Mouse (Mus musculus): ENCODE data around the gene Fam131a. TPM values are rescaled to one million over a fixed set of nuclear protein-coding genes. Genes with fewer than 3 reads are reported as not detected.

Gene Fam131a
- total and polyA plus RNA-seq, 3 experiments, result 0.67 to 1.3 (median 0.77) TPM

- Histone ChIP-seq H3K9ac (ENCODE audit: insufficient read depth, low read depth) (no peak overlapping the region), H3K4me1 (ENCODE audit: control insufficient read depth in 1 of 2, insufficient read depth in 2 of 2) (peaks cover 13 to 48% of the 10 kb centered on the region in 2 experiments), H3K27me3 (replicated peaks) (no peaks in the 10 kb centered on the region), H3K9me3 (replicated peaks; ENCODE audit: low read length) (no peaks in the 10 kb centered on the region), H3K4me2 (ENCODE audit: insufficient read depth, low read depth, poor library complexity, severe bottlenecking) (no peak overlapping the region), H3K36me3 (replicated peaks in 1 of 2; ENCODE audit: control insufficient read depth in 1 of 2, insufficient read depth in 1 of 2, low read length in 1 of 2) (peaks cover 0 to 28% of the 10 kb centered on the region in 2 experiments), H3K4me3 (replicated peaks in 1 of 3; ENCODE audit: low read depth in 2 of 3, low read length in 2 of 3, poor library complexity in 1 of 3) (no peak overlapping the region), H3K27ac (ENCODE audit: insufficient read depth, low read depth) (no peak overlapping the region), H3K79me2 (replicated peaks; ENCODE audit: control insufficient read depth, extremely low read depth, insufficient read depth, poor library complexity, severe bottlenecking) (no peaks in the 10 kb centered on the region)
- DNase-seq (ENCODE audit: extremely low read depth), result no peak
- no peak for TF ChIP-seq USF1 (IDR thresholded peaks at IDR 0.05; ENCODE audit: low read depth, low read length)
- TF ChIP-seq ZNF384 (IDR thresholded peaks at IDR 0.05; ENCODE audit: low read depth, low read length), result no peak
- no peak for TF ChIP-seq NELFE (IDR thresholded peaks at IDR 0.05; ENCODE audit: low read depth, low read length)
- no peak for TF ChIP-seq SMC3 (IDR thresholded peaks at IDR 0.05; ENCODE audit: low read depth, low read length)
- no peak for TF ChIP-seq SIN3A (IDR thresholded peaks at IDR 0.05; ENCODE audit: low read length)
- no peak for TF ChIP-seq JUND (conservative IDR thresholded peaks at IDR 0.05; ENCODE audit: low read depth, low read length)
- TF ChIP-seq USF2 (conservative IDR thresholded peaks at IDR 0.05; ENCODE audit: low read depth, low read length), result no peak
- TF ChIP-seq GABPA (IDR thresholded peaks at IDR 0.05; ENCODE audit: insufficient replicate concordance, low read depth, low read length), result no peak
- in situ Hi-C loops (cut with MboI; ENCODE audit: low pct_ligation_motif_present, low pct_unique_long_range_greater_than_20kb, low sequenced_read_pairs) (no loop called here), dilution Hi-C loops (cut with MboI; ENCODE audit: extremely low pct_ligation_motif_present, extremely low pct_unique_long_range_greater_than_20kb, low sequenced_read_pairs) (no loop called here)
Observed at GRCm38 (mm10) chr16:20699266-20699665, 6.2 kb downstream of the Fam131a start.

GRCm38 (mm10) chr16:20700036-20700435 is 7.0 kb downstream of the Fam131a start:
- no peak overlapping the region for H3K9ac ChIP-seq (ENCODE audit: insufficient read depth, low read depth)
- H3K79me2 ChIP-seq (replicated peaks; ENCODE audit: control insufficient read depth, extremely low read depth, insufficient read depth, poor library complexity, severe bottlenecking), result no peaks in the 10 kb centered on the region
- H3K4me3 ChIP-seq (replicated peaks in 1 of 3; ENCODE audit: low read depth in 2 of 3, low read length in 2 of 3, poor library complexity in 1 of 3), result no peak overlapping the region
- H3K4me2 ChIP-seq (ENCODE audit: insufficient read depth, low read depth, poor library complexity, severe bottlenecking), result no peak overlapping the region
- no peaks in the 10 kb centered on the region for H3K27me3 ChIP-seq (replicated peaks)
- no peak for DNase-seq (ENCODE audit: extremely low read depth)
- H3K36me3 ChIP-seq (replicated peaks in 1 of 2; ENCODE audit: control insufficient read depth in 1 of 2, insufficient read depth in 1 of 2, low read length in 1 of 2), result peaks cover 0 to 28% of the 10 kb centered on the region in 2 experiments
- TF ChIP-seq RCOR1 (conservative IDR thresholded peaks at IDR 0.05; ENCODE audit: low read depth, low read length) (no peak), KAT2A (IDR thresholded peaks at IDR 0.05; ENCODE audit: insufficient replicate concordance, low read length) (no peak), HCFC1 (IDR thresholded peaks at IDR 0.05; ENCODE audit: low read depth, low read length) (no peak), MAFK (IDR thresholded peaks at IDR 0.05; ENCODE audit: insufficient replicate concordance, low read length) (no peak), TBP (conservative IDR thresholded peaks at IDR 0.05; ENCODE audit: low read depth, low read length) (no peak), ZMIZ1 (IDR thresholded peaks at IDR 0.05; ENCODE audit: low read depth, low read length) (no peak), JUN (IDR thresholded peaks at IDR 0.05; ENCODE audit: insufficient read depth, low read depth, low read length) (no peak), CTCF (conservative IDR thresholded peaks at IDR 0.05 in 1 of 2, IDR thresholded peaks at IDR 0.05 in 1 of 2; ENCODE audit: low read depth in 2 of 2, low read length in 2 of 2) (no peak), MXI1 (IDR thresholded peaks at IDR 0.05; ENCODE audit: low read depth, low read length) (no peak), ZKSCAN1 (IDR thresholded peaks at IDR 0.05; ENCODE audit: borderline replicate concordance, low read depth, low read length) (no peak), TCF12 (IDR thresholded peaks at IDR 0.05; ENCODE audit: low read depth, low read length) (no peak), E2F4 (IDR thresholded peaks at IDR 0.05; ENCODE audit: insufficient replicate concordance, low read depth, low read length) (no peak), JUND (conservative IDR thresholded peaks at IDR 0.05; ENCODE audit: low read depth, low read length) (no peak), MAX (IDR thresholded peaks at IDR 0.05; ENCODE audit: low read length) (no peak), ETS1 (conservative IDR thresholded peaks at IDR 0.05; ENCODE audit: low read depth, low read length) (no peak), EP300 (IDR thresholded peaks at IDR 0.05; ENCODE audit: low read length) (no peak), SIN3A (IDR thresholded peaks at IDR 0.05; ENCODE audit: low read length) (no peak), POLR2AphosphoS2 (IDR thresholded peaks at IDR 0.05; ENCODE audit: low read depth, low read length) (no peak)
- dilution Hi-C loops (cut with MboI; ENCODE audit: extremely low pct_ligation_motif_present, extremely low pct_unique_long_range_greater_than_20kb, low sequenced_read_pairs) (no loop called here), in situ Hi-C loops (cut with MboI; ENCODE audit: low pct_ligation_motif_present, low pct_unique_long_range_greater_than_20kb, low sequenced_read_pairs) (no loop called here)
- H3K9me3 ChIP-seq (replicated peaks; ENCODE audit: low read length), result no peaks in the 10 kb centered on the region
- H3K27ac ChIP-seq (ENCODE audit: insufficient read depth, low read depth), result no peak overlapping the region
- H3K4me1 ChIP-seq (ENCODE audit: control insufficient read depth in 1 of 2, insufficient read depth in 2 of 2), result peaks cover 13 to 40% of the 10 kb centered on the region in 2 experiments
